Mouse (Mus musculus) C3H10T1/2 (cell line): ENCODE measurements around the gene Trim33. TPM values are rescaled to one million over a fixed set of nuclear protein-coding genes. Genes with fewer than 3 reads are reported as not detected.

Source experiments
- polyA plus RNA-seq, 2 experiments: library from polyadenylated mRNA; unstranded; fragments of >200 nt; fragmentation: generic; extraction: Trizol; gene quantifications; one replicate each; pipeline ENCODE4 v1.2.1; 2012; ENCODE audit warnings: missing spikeins in 2 of 2

Gene Trim33
- 1 to 10 TPM in 1 of 2 experiments, under 1 TPM in 1; 0.30 to 3.6 TPM for polyA plus RNA-seq

GRCm38 (mm10) chr3:103279182-103280149 is at the start of gene Trim33:
Trim33 (plus strand) TSS chr3:103279293.

Other genes starting within 250 kb of the Trim33 start
- 10 to 100 TPM; 23.0 to 30.4 TPM for gene Nras, start 221.0 kb upstream of the Trim33 start, polyA plus RNA-seq
- gene Ampd1, start 205.3 kb upstream of the Trim33 start, polyA plus RNA-seq: under 1 TPM in 1 of 2 experiments, not detected in 1; 0.11 TPM
- gene Dennd2c, start 176.7 kb upstream of the Trim33 start, polyA plus RNA-seq: 1 to 10 TPM in 1 of 2 experiments, under 1 TPM in 1; 0.12 to 1.5 TPM
- 10 to 100 TPM; 23.8 to 53.4 TPM for gene Bcas2, start 107.6 kb upstream of the Trim33 start, polyA plus RNA-seq